Mouse (Mus musculus): Measurements from ENCODE around the gene Tha1. TPM values are rescaled to one million over a fixed set of nuclear protein-coding genes. Genes with fewer than 3 reads are reported as not detected.

The Tha1 gene
- total RNA-seq, 2 experiments from 2014 or later: 0.42 to 1.8 TPM

DNA sequence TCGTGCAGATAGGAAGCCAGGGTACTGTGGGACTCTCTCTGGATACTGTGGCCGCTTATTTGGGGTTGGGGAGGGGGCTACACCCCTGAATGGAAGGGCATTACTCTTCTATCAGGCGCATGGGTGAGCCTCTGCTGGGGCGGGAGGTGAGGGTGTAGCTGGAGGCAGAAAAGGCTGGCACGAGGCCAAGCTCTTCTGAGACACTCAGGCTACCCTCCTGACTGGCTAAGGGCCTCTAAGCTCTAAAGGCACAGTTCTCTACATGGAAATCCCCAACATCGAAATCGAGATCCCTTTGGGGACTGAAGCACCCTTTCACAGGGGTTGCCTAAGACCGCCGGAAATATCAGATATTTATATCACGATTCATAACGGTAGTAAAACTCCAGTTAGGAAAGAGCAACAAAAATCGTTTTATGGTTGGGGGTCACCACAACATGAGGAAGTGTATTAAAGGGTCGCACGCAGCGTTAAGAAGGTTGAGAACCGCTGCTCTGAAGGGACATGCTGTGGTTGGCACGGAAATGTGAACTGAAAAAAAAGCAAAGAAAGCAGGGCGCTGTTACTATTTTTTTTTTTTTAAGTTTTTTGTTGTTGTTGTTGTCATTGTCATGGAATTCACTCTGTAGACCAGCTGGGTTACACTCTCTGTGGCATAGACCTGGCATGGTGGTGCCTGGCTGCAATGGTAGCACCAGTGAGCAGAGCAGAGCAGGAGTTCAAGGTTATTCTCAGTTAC is 45.0 kb downstream of the Tha1 start:
- 0 out of 2 replicates have a peak, but pooled peaks have one; percentile 17 for ATAC-seq (replicated peaks; ENCODE audit: low FRiP score, poor library complexity, severe bottlenecking)

DNA sequence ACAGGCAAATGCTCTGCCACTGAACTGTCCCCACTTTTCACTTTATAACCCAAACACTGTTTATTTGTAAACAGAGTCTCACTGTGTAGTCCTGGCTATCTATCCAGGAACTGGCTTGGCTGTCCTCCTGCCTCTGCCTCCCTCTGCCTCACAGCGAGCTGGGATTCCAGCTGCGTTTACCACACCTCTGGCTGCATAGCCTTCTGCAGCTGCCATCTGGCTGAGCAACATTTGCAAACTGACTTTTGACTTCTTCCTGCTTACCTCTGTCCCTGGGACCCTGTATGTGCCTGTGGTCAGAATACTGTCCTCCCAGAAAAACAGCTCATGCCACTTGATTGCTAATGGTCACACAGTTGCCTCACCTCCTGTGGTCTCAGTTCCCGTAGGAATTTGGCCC is 45.9 kb downstream of the Tha1 start:
- ATAC-seq (replicated peaks; ENCODE audit: low FRiP score, poor library complexity, severe bottlenecking): no peak

DNA sequence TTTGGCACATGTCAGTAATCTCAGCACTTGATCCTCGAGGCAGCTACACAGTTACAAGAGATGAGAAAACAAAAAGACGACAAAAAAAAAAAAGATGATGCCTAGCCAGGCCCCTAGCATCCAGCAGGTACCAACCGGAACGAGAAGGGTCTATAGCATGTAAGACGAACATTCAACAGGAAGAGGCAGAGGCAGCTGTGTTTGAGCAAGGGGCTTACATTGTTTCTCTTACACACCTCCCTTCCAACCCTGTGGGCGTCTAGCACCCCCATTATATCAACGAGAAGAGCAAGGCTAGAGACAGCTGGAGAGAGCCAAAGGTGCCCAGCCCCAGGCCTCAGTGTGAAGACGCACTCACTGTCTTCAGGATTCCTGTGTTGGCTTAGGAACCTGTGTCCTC is 46.4 kb downstream of the Tha1 start:
- ATAC-seq (replicated peaks; ENCODE audit: low FRiP score, poor library complexity, severe bottlenecking): no peak

DNA sequence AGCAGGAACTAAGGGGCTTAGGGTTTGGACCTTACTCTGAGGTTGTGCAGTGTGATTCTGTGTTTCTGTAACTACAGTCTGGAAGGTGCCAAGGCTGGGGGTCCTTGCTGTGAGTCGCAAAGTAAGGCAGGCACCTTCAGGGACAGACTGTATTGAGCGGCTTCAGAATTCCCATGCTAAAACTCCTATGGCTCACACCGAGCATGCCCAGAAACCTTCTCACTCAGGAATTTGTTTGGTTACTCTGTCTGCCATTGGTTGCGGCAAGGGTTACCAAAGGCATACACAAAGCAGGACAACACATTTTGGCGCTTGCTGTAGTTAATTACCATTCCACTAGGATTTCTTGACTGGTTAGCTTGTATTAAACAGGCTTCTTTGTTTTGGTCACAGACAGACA is 47.1 kb downstream of the Tha1 start:
- no peak for ATAC-seq (replicated peaks; ENCODE audit: low FRiP score, poor library complexity, severe bottlenecking)

DNA sequence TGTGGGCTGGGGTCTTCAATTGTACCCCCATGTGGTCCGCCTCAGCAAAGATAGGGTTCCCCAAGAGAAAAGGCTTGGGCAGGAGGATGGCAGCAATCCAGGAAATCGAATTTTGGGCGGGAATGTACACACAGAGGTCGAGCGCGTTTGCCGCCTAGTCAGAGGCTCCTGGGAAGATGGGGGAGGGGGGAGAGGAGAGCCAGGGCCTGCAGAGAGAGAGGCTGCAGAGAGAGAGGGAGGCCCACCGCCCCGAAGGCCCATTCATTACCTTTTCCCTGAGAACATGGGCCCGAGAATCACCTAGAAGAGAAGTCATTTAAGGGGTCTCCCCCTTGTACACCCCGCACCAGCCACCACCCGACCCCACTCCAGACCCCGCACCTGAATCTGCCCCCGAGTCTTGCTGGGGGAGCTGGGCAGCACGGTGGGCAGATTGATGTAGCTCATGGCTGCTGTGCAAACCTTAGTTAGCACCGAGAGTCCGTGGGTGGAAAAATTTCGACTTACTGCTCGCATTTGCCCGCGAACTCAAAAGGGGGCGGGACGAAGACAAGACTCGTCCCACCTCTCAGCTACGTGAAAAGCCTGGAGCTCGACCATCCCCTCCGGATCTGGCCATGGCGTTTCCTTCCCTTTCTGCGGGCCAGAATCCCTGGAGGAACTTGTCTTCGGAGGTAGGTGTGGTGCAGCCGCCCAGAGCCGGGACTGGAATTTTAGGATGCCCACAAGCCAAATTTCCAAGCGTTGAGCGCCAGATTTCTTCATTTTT is 47.8 kb downstream of the Tha1 start, which contains the start of the genes Afmid and Tk1:
Gene Afmid (plus strand): TSS at position 592 of the 769 bp plus-strand sequence.
Gene Tk1 (minus strand): TSS at position 760 of the 769 bp plus-strand sequence.
- peak; percentile 54 for ATAC-seq (replicated peaks; ENCODE audit: low FRiP score, poor library complexity, severe bottlenecking)

DNA sequence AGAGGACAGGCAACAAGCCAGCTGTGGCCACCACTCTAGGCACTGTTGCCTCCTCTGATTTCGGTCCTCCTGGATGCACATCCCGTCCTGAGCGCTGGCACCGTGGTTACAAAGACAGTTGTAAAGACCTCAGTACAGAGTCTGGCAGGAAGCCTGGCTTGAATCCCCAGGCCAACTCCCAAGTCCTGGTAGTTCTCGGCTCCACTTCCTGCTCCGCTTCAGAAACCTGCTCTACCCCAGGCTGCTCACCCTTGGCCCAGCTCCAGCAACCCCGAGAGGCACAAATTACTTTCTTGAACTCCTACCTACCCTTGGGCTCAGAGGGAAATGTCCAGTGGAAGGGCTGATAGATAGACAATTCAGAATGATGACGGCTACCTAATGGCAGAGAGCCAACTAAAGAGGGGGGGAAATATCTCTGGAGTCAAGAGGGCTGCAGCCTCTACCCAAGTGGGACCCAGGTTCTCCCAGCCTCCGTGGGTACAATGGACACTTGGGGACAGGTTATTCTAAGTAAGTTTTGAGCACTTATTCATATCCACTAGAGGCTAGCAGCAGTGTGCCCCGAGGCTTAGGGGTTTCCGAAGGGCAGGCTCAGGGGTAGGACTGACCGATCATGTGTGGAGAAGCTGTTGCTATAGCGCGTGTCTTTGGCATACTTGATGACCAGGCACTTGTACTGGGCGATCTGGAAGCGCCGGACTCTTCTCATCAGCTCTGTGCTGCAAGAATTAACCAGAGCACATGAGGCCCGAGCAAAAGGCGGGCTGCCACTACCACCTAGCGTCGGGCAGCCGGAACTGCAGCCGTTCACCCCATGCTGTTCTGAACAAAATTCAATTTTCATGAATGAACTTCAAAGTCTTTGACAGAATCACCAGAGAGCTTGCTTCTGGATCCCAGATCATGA is 49.0 kb downstream of the Tha1 start:
- ATAC-seq (replicated peaks; ENCODE audit: low FRiP score, poor library complexity, severe bottlenecking): peak; percentile 43

DNA sequence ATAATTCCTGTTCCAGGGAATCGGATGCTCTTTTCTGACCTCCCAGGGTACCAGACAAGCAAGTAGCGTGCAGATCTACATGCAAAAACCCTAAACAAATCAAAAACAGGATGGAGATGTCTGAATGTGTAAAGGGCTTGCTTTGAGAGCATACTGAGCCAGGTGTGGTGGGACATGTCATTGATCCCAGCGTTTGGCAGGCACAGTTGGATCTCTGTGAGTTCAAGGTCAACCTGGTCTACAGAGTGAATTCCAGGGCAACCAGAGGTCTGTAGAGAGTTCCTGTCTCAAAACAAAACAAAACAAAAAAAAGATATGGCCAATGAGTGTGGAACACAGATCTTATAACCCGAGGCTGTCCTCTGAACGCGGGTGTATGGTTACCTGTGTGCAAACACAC is 49.9 kb downstream of the Tha1 start:
- ATAC-seq (replicated peaks; ENCODE audit: low FRiP score, poor library complexity, severe bottlenecking): no peak

DNA sequence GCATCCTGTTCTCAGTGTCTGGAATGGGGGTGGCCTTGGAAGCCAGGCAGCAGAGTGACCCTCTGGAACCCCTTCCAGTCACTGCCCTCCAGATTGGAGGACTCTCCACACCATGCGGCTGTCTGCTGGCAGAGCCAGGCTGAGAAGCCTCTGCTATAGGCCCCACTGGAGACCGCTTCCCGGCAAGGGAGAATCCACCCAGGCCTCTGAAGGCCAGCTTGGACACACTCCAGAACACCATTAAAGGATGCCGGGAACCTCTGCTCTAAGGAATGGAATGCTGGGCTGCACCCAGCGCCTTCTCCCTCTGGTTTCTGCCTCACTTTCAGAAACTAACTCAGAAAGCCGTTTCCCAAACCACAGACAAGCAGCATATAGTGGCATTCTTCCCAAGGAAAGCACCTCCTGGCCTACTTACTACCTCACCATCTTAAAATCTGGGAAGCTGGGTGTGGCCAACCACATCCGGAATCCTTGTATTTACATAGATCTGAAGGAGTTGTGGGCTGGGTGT is 50.5 kb downstream of the Tha1 start:
- ATAC-seq (replicated peaks; ENCODE audit: low FRiP score, poor library complexity, severe bottlenecking): no peak

DNA sequence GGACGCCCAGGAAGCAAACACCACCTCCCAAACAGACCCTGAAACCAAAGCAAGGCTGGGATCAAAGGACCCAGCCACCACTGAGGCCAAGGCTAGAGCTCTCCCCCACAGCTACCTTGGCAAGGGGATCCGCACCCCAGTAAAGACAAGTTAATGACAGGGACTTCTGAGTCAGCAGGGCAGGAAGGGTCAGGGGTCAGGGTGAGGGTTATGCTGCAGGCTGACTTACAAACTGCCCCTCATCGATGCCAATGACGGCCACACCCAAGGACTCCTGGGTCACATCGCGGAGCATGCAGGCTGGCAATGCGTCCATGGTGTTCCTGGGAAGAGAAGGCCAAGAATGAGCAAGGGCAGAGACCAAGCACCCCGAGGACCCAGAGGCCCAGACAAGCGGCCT is 51.4 kb downstream of the Tha1 start:
- no peak for ATAC-seq (replicated peaks; ENCODE audit: low FRiP score, poor library complexity, severe bottlenecking)

DNA sequence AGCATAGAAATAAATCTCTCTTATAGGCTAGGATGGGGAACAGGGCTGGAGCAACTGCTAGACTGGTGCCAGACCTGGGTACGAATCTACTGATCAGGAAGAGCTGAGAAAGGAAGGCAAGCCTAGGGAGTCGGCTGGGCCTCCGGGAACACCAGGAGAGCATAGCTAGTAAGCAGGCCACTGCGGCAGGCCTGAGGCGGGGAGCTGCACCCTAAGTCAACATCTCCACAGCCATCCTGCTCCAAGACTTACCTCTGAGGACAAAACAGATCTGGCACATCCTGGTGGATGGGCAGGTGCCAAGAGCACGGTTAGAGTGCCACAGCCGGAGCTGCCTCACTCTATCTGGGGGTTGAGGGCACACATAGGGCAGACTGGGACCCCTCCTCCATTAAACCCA is 53.1 kb downstream of the Tha1 start:
- ATAC-seq (replicated peaks; ENCODE audit: low FRiP score, poor library complexity, severe bottlenecking): no peak

DNA sequence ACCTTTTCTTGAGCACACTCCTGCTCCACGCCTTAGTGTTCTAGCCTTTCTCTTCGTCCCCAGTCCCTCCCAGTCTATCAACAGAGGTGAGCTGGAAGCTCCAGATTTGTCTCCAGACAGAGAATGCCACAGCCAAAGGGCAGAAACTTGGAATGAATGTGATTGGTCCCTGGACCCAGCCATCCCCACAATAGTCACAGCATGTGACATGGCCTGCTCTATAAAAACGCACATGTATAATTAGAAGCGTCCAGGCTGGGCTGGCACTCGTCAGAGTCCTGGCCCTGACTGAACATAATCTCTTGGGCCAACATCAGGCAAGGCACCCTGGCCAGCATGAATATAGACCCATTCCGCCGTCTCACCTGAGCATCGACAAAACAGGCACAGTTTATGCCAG is 54.2 kb downstream of the Tha1 start:
- ATAC-seq (replicated peaks; ENCODE audit: low FRiP score, poor library complexity, severe bottlenecking): no peak

Other genes with a start within 250 kb of the Tha1 start
- 10.8 and 13.4 TPM in 2 replicates for gene Tnrc6c, start 219.2 kb downstream of the Tha1 start, total RNA-seq (2015; ENCODE audit: low replicate concordance)
- gene Tnrc6c, start 219.2 kb downstream of the Tha1 start, total RNA-seq (2017; ENCODE audit: low replicate concordance): 11.6 and 13.9 TPM in 2 replicates
- gene Tmc8, start 91.4 kb downstream of the Tha1 start, total RNA-seq (2015; ENCODE audit: low replicate concordance): 107 and 113 TPM in 2 replicates
- gene Tmc8, start 91.4 kb downstream of the Tha1 start, total RNA-seq (2017; ENCODE audit: low replicate concordance): 60.6 and 72.4 TPM in 2 replicates
- 478 and 628 TPM in 2 replicates for gene Tmc6, start 91.3 kb downstream of the Tha1 start, total RNA-seq (2015; ENCODE audit: low replicate concordance)
- 151 and 353 TPM in 2 replicates for gene Tmc6, start 91.3 kb downstream of the Tha1 start, total RNA-seq (2017; ENCODE audit: low replicate concordance)
- 82.6 and 84.3 TPM in 2 replicates for gene 6030468B19Rik, start 75.8 kb downstream of the Tha1 start, total RNA-seq (2015; ENCODE audit: low replicate concordance)
- gene 6030468B19Rik, start 75.8 kb downstream of the Tha1 start, total RNA-seq (2017; ENCODE audit: low replicate concordance): 23.8 and 25.8 TPM in 2 replicates
- gene Gm20708, start 63.8 kb downstream of the Tha1 start, total RNA-seq (2015; ENCODE audit: low replicate concordance): 72.1 and 80.7 TPM in 2 replicates
- gene Gm20708, start 63.8 kb downstream of the Tha1 start, total RNA-seq (2017; ENCODE audit: low replicate concordance): 3.4 and 18.5 TPM in 2 replicates
- gene Syngr2, start 63.8 kb downstream of the Tha1 start, total RNA-seq (2015; ENCODE audit: low replicate concordance): 65.4 and 86.5 TPM in 2 replicates
- 35.0 and 41.8 TPM in 2 replicates for gene Syngr2, start 63.8 kb downstream of the Tha1 start, total RNA-seq (2017; ENCODE audit: low replicate concordance)
- 38.6 and 38.9 TPM in 2 replicates for gene Afmid, start 47.6 kb downstream of the Tha1 start, total RNA-seq (2015; ENCODE audit: low replicate concordance)
- 70.3 and 75.6 TPM in 2 replicates for gene Afmid, start 47.6 kb downstream of the Tha1 start, total RNA-seq (2017; ENCODE audit: low replicate concordance)
- 462 and 532 TPM in 2 replicates for gene Tk1, start 47.4 kb downstream of the Tha1 start, total RNA-seq (2015; ENCODE audit: low replicate concordance)
- gene Tk1, start 47.4 kb downstream of the Tha1 start, total RNA-seq (2017; ENCODE audit: low replicate concordance): 549 and 716 TPM in 2 replicates
- 782 and 936 TPM in 2 replicates for gene Birc5, start 24.2 kb downstream of the Tha1 start, total RNA-seq (2015; ENCODE audit: low replicate concordance)
- gene Birc5, start 24.2 kb downstream of the Tha1 start, total RNA-seq (2017; ENCODE audit: low replicate concordance): 871 and 1,077 TPM in 2 replicates
- not detected in 2 replicates for gene Tmem235, start 12.7 kb downstream of the Tha1 start, total RNA-seq (2015; ENCODE audit: low replicate concordance)
- 1.1 TPM in 1 of 2 replicates, not detected in the other for gene Tmem235, start 12.7 kb downstream of the Tha1 start, total RNA-seq (2017; ENCODE audit: low replicate concordance)
- 0.36 and 1.3 TPM in 2 replicates for gene Socs3, start 96.6 kb upstream of the Tha1 start, total RNA-seq (2015; ENCODE audit: low replicate concordance)
- 1.2 TPM in 1 of 2 replicates, not detected in the other for gene Socs3, start 96.6 kb upstream of the Tha1 start, total RNA-seq (2017; ENCODE audit: low replicate concordance)
- 10.1 and 13.3 TPM in 2 replicates for gene Pgs1, start 112.8 kb upstream of the Tha1 start, total RNA-seq (2015; ENCODE audit: low replicate concordance)
- gene Pgs1, start 112.8 kb upstream of the Tha1 start, total RNA-seq (2017; ENCODE audit: low replicate concordance): 5.1 and 22.5 TPM in 2 replicates